Mouse (Mus musculus): ENCODE results near the gene Arfip1.

GRCm38 (mm10) chr3:84593274-84593673 is 10.8 kb upstream of the Arfip1 start, which contains the start of gene Tigd4:
- TF ChIP-seq EP300 (IDR thresholded peaks at IDR 0.05) (no peak), CTCF (IDR thresholded peaks at IDR 0.05) (no peak)
